11 mouse cellular contexts compared by ENCODE assay signal in the genomic region with DNA sequence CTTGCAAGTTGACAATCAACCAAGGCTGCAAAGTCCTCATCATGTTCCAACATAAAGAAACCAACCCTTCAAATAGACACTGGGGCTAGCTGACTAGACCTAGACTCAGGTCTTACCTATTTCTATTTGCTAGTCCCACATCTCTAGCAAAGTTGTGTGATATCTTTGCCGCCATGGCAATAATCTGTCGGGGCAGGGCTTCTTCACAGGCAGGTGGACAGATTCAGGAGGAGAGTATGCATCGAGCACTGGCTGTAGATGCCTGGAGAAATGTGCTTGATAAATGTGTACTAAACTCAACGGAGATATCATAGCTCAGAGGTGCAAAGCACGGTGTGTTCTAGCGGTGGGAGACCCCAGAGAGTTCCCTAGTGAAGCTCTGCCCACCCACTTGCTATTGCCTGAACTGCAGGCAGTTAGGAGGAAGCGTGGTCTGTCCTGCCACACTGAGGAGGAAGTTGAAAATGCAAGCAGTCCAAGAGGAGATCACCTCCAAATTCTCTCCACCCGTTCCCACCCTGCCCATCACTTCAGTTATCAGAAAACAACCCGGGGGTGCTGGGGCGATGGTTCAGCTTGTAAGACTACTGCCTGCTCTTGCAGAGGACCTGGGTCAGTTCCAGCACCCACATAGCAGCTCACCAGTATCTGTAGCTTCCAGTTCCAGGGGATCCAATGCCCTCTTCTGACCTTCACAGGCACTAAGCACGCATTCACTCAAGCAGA. TPM values are rescaled to one million over a fixed set of nuclear protein-coding genes. Genes with fewer than 3 reads are reported as not detected.
A peak's percentile ranks its signal among the peaks of the same experiment; 100 is the strongest.
DNase-seq lines count a peak whose midpoint lies in the region; ATAC-seq and TF ChIP-seq lines count a peak whose summit lies in the region.
"Had no signal": no experiment of that assay in that cellular context is flagged by ENCODE, and none has a peak within 500 bp of the region (broad histone marks: within the 10 kb centered on the region; RNA-seq: fewer than 3 reads in every experiment).

No protein-coding gene starts in this region.

- H3K4me1 ChIP-seq in forebrain, postnatal 0 days (ENCODE audit: insufficient read depth) = no peaks in the 10 kb centered on the region
- H3K4me1 ChIP-seq in forebrain, embryonic 13.5 days = no peaks in the 10 kb centered on the region
- no peaks in the 10 kb centered on the region for H3K4me1 ChIP-seq in midbrain, postnatal 0 days (ENCODE audit: insufficient read depth, low read length)
- no peaks in the 10 kb centered on the region for H3K4me1 ChIP-seq in midbrain, embryonic 16.5 days (ENCODE audit: control insufficient read depth, insufficient read depth, low read length)

- peak; percentile 36; the same call in 1 of the 2 replicates for ATAC-seq in forebrain, postnatal 0 days
- ATAC-seq in forebrain, embryonic 13.5 days = no peak
- ATAC-seq in midbrain, postnatal 0 days (ENCODE audit: low FRiP score) = no peak
- no peak for ATAC-seq in midbrain, embryonic 16.5 days
- ATAC-seq in hematopoietic stem cell, adult 5-6 weeks (replicated peaks in 1 of 2; ENCODE audit: insufficient read depth in 1 of 2, low FRiP score in 2 of 2, low TSS enrichment in 1 of 2, low read depth in 1 of 2, poor library complexity in 2 of 2, severe bottlenecking in 2 of 2) = peak; percentile 57 to 61; a peak in 3 of 4 replicates

- H3K27me3 ChIP-seq in forebrain, postnatal 0 days (ENCODE audit: insufficient read depth, low read length) = no peaks in the 10 kb centered on the region
- no peaks in the 10 kb centered on the region for H3K27me3 ChIP-seq in forebrain, embryonic 13.5 days
- no peaks in the 10 kb centered on the region for H3K27me3 ChIP-seq in midbrain, postnatal 0 days (ENCODE audit: insufficient read depth, low read length)
- no peaks in the 10 kb centered on the region for H3K27me3 ChIP-seq in midbrain, embryonic 16.5 days (ENCODE audit: control insufficient read depth, insufficient read depth, low read depth, low read length)
- H3K27me3 ChIP-seq in splenic B cell, adult 2 months (ENCODE audit: control insufficient read depth, insufficient read depth, low read length, poor library complexity, severe bottlenecking) = no peaks in the 10 kb centered on the region

- 60% methylated on average over 11 of the region's 11 CpGs for WGBS in forebrain, postnatal 0 days
- 62% methylated on average over 11 of the region's 11 CpGs for WGBS in forebrain, embryonic 13.5 days
- WGBS in midbrain, postnatal 0 days = 56% methylated on average over 11 of the region's 11 CpGs
- 55% methylated on average over 11 of the region's 11 CpGs for WGBS in midbrain, embryonic 16.5 days

- no peak overlapping the region for H3K4me2 ChIP-seq in forebrain, postnatal 0 days (ENCODE audit: low read depth)
- no peak overlapping the region for H3K4me2 ChIP-seq in forebrain, embryonic 13.5 days
- no peak overlapping the region for H3K4me2 ChIP-seq in midbrain, postnatal 0 days (ENCODE audit: low read depth, low read length, poor library complexity, severe bottlenecking)
- H3K4me2 ChIP-seq in midbrain, embryonic 16.5 days (ENCODE audit: low read length) = no peak overlapping the region

- peak; percentile 54 for TF ChIP-seq CTCF in forebrain, postnatal 0 days (IDR thresholded peaks at IDR 0.05; ENCODE audit: low read depth)
- peak; percentile 69 for TF ChIP-seq CTCF in midbrain, postnatal 0 days (IDR thresholded peaks at IDR 0.05)

- no peak overlapping the region for H3K4me3 ChIP-seq in forebrain, postnatal 0 days (ENCODE audit: low read depth, low read length)
- no peak overlapping the region for H3K4me3 ChIP-seq in forebrain, embryonic 13.5 days
- no peak overlapping the region for H3K4me3 ChIP-seq in midbrain, postnatal 0 days (ENCODE audit: low read depth, low read length)
- H3K4me3 ChIP-seq in midbrain, embryonic 16.5 days (ENCODE audit: low read depth, low read length) = no peak overlapping the region

- DNase-seq in forebrain, postnatal 0 days = no peak
- no peak for DNase-seq in midbrain, postnatal 0 days (ENCODE audit: low spot score)
- DNase-seq in splenic B cell, adult 2 months (ENCODE audit: low read depth, low spot score) = peak; percentile 53
- DNase-seq in neural tube, embryonic 10.5 days (ENCODE audit: extremely low spot score, low spot score) = no peak
- no peak for DNase-seq in natural killer cell, adult 2 months (ENCODE audit: low spot score in 2 of 2)
- DNase-seq: midbrain, embryonic 14.5 days; right cerebral cortex, postnatal 25 days had no signal

- no peaks in the 10 kb centered on the region for H3K36me3 ChIP-seq in forebrain, postnatal 0 days (ENCODE audit: insufficient read depth)
- H3K36me3 ChIP-seq in forebrain, embryonic 13.5 days (ENCODE audit: poor library complexity, severe bottlenecking) = no peaks in the 10 kb centered on the region
- no peaks in the 10 kb centered on the region for H3K36me3 ChIP-seq in midbrain, postnatal 0 days (ENCODE audit: insufficient read depth, low read length)
- H3K36me3 ChIP-seq in midbrain, embryonic 16.5 days (ENCODE audit: control insufficient read depth, insufficient read depth, low read length) = no peaks in the 10 kb centered on the region
- no peaks in the 10 kb centered on the region for H3K36me3 ChIP-seq in splenic B cell, adult 2 months (ENCODE audit: control insufficient read depth, insufficient read depth, low read length, poor library complexity, severe bottlenecking)

- H3K9ac ChIP-seq in forebrain, postnatal 0 days = no peak overlapping the region
- H3K9ac ChIP-seq in forebrain, embryonic 13.5 days = no peak overlapping the region
- no peak overlapping the region for H3K9ac ChIP-seq in midbrain, postnatal 0 days (replicated peaks; ENCODE audit: low read length, poor library complexity, severe bottlenecking)
- H3K9ac ChIP-seq in midbrain, embryonic 16.5 days (ENCODE audit: low read depth, low read length) = no peak overlapping the region

- no peaks in the 10 kb centered on the region for H3K9me3 ChIP-seq in forebrain, postnatal 0 days (ENCODE audit: low read length)
- H3K9me3 ChIP-seq in forebrain, embryonic 13.5 days (replicated peaks) = no peaks in the 10 kb centered on the region
- no peaks in the 10 kb centered on the region for H3K9me3 ChIP-seq in midbrain, postnatal 0 days (ENCODE audit: low read length)
- H3K9me3 ChIP-seq in midbrain, embryonic 16.5 days (replicated peaks; ENCODE audit: control insufficient read depth, low read length, poor library complexity, severe bottlenecking) = no peaks in the 10 kb centered on the region

- no peak overlapping the region for H3K27ac ChIP-seq in forebrain, postnatal 0 days (ENCODE audit: low read depth, low read length)
- no peak overlapping the region for H3K27ac ChIP-seq in forebrain, embryonic 13.5 days
- H3K27ac ChIP-seq in midbrain, postnatal 0 days (ENCODE audit: low read depth, low read length) = no peak overlapping the region
- no peak overlapping the region for H3K27ac ChIP-seq in midbrain, embryonic 16.5 days (ENCODE audit: low read length)

RNA-seq across cellular contexts. Expression of a gene that starts 1.6 kb away (rescaled TPM):
- total RNA-seq in forebrain, postnatal 0 days (2014; rRNA removed) = 0.15 and 0.33 TPM in 2 replicates
- 0.24 and 0.36 TPM in 2 replicates for polyA plus RNA-seq in forebrain, postnatal 0 days (2015; fragmentation: Nextera tagmentation; extraction: Ambion mirVana)
- polyA plus RNA-seq in forebrain, embryonic 13.5 days (2015; fragmentation: Nextera tagmentation; extraction: Ambion mirVana) = 0.87 and 2.1 TPM in 2 replicates
- 0.33 and 2.5 TPM in 2 replicates for total RNA-seq in midbrain, postnatal 0 days (2014; rRNA removed)
- 0.31 and 0.93 TPM in 2 replicates for polyA plus RNA-seq in midbrain, postnatal 0 days (2015; fragmentation: Nextera tagmentation; extraction: Ambion mirVana)
- 0.14 and 0.52 TPM in 2 replicates for polyA plus RNA-seq in midbrain, embryonic 16.5 days (2015; fragmentation: Nextera tagmentation; extraction: Ambion mirVana)
- 4.3 and 38.1 TPM in 2 replicates for total RNA-seq in hematopoietic stem cell, adult 5-6 weeks (2017)

RNA-seq across cellular contexts. Expression of a gene that starts 6.9 kb away (rescaled TPM):
- 124 and 139 TPM in 2 replicates for total RNA-seq in forebrain, postnatal 0 days (2014; rRNA removed)
- polyA plus RNA-seq in forebrain, postnatal 0 days (2015; fragmentation: Nextera tagmentation; extraction: Ambion mirVana) = 227 and 298 TPM in 2 replicates
- polyA plus RNA-seq in forebrain, embryonic 13.5 days (2015; fragmentation: Nextera tagmentation; extraction: Ambion mirVana) = 212 and 215 TPM in 2 replicates
- 66.3 and 83.1 TPM in 2 replicates for total RNA-seq in midbrain, postnatal 0 days (2014; rRNA removed)
- polyA plus RNA-seq in midbrain, postnatal 0 days (2015; fragmentation: Nextera tagmentation; extraction: Ambion mirVana) = 196 and 200 TPM in 2 replicates
- polyA plus RNA-seq in midbrain, embryonic 16.5 days (2015; fragmentation: Nextera tagmentation; extraction: Ambion mirVana) = 220 and 230 TPM in 2 replicates
- 219 and 373 TPM in 2 replicates for total RNA-seq in hematopoietic stem cell, adult 5-6 weeks (2017)

RNA-seq across cellular contexts. Expression of a gene that starts 14.2 kb away (rescaled TPM):
- 6.5 and 7.2 TPM in 2 replicates for total RNA-seq in forebrain, postnatal 0 days (2014; rRNA removed)
- polyA plus RNA-seq in forebrain, postnatal 0 days (2015; fragmentation: Nextera tagmentation; extraction: Ambion mirVana) = 1.2 and 2.2 TPM in 2 replicates
- 9.1 and 9.3 TPM in 2 replicates for polyA plus RNA-seq in forebrain, embryonic 13.5 days (2015; fragmentation: Nextera tagmentation; extraction: Ambion mirVana)
- total RNA-seq in midbrain, postnatal 0 days (2014; rRNA removed) = 2.3 and 4.1 TPM in 2 replicates
- 2.5 and 3.3 TPM in 2 replicates for polyA plus RNA-seq in midbrain, postnatal 0 days (2015; fragmentation: Nextera tagmentation; extraction: Ambion mirVana)
- 4.0 and 6.1 TPM in 2 replicates for polyA plus RNA-seq in midbrain, embryonic 16.5 days (2015; fragmentation: Nextera tagmentation; extraction: Ambion mirVana)
- total RNA-seq in hematopoietic stem cell, adult 5-6 weeks (2017) = 3.4 and 7.7 TPM in 2 replicates

RNA-seq across cellular contexts. Expression of a gene that starts 29.8 kb away (rescaled TPM):
- total RNA-seq in forebrain, postnatal 0 days (2014; rRNA removed) = 0.15 TPM in 1 of 2 replicates, not detected in the other
- 0.62 and 0.65 TPM in 2 replicates for polyA plus RNA-seq in forebrain, postnatal 0 days (2015; fragmentation: Nextera tagmentation; extraction: Ambion mirVana)
- not detected in 2 replicates for polyA plus RNA-seq in forebrain, embryonic 13.5 days (2015; fragmentation: Nextera tagmentation; extraction: Ambion mirVana)
- 0.11 TPM in 1 of 2 replicates, not detected in the other for total RNA-seq in midbrain, postnatal 0 days (2014; rRNA removed)
- 0.43 and 0.83 TPM in 2 replicates for polyA plus RNA-seq in midbrain, postnatal 0 days (2015; fragmentation: Nextera tagmentation; extraction: Ambion mirVana)
- polyA plus RNA-seq in midbrain, embryonic 16.5 days (2015; fragmentation: Nextera tagmentation; extraction: Ambion mirVana) = 0.26 and 0.44 TPM in 2 replicates
- total RNA-seq in hematopoietic stem cell, adult 5-6 weeks (2017) = 0.69 and 0.94 TPM in 2 replicates
- total RNA-seq: adrenal gland, postnatal 4 days had no signal

RNA-seq across cellular contexts. Expression of a gene that starts 44.3 kb away (rescaled TPM):
- 17.6 and 23.2 TPM in 2 replicates for total RNA-seq in forebrain, postnatal 0 days (2014; rRNA removed)
- 22.7 and 23.4 TPM in 2 replicates for polyA plus RNA-seq in forebrain, postnatal 0 days (2015; fragmentation: Nextera tagmentation; extraction: Ambion mirVana)
- polyA plus RNA-seq in forebrain, embryonic 13.5 days (2015; fragmentation: Nextera tagmentation; extraction: Ambion mirVana) = 28.0 and 30.9 TPM in 2 replicates
- 13.6 and 30.0 TPM in 2 replicates for total RNA-seq in midbrain, postnatal 0 days (2014; rRNA removed)
- polyA plus RNA-seq in midbrain, postnatal 0 days (2015; fragmentation: Nextera tagmentation; extraction: Ambion mirVana) = 20.1 and 22.1 TPM in 2 replicates
- polyA plus RNA-seq in midbrain, embryonic 16.5 days (2015; fragmentation: Nextera tagmentation; extraction: Ambion mirVana) = 22.6 and 26.0 TPM in 2 replicates
- 6.4 and 11.9 TPM in 2 replicates for total RNA-seq in hematopoietic stem cell, adult 5-6 weeks (2017)

Comparison
In these comparisons a context has a peak if more than half of its experiments do, and no peak if none do; other contexts are left out.
1. ATAC-seq: peak in forebrain, postnatal 0 days (single experiment) and hematopoietic stem cell, adult 5-6 weeks (2 of 2); none in forebrain, embryonic 13.5 days (single experiment), midbrain, postnatal 0 days (single experiment) and midbrain, embryonic 16.5 days (single experiment).